Mouse (Mus musculus): ENCODE measurements around the gene Trpm4.
A peak's percentile ranks its signal among the peaks of the same experiment; 100 is the strongest.
"Not testable (repeated sequence)": the region's sequence is repeated elsewhere in the genome, so short reads cannot be mapped to it uniquely, and the experiment has no call there.

The Trpm4 gene

DNA sequence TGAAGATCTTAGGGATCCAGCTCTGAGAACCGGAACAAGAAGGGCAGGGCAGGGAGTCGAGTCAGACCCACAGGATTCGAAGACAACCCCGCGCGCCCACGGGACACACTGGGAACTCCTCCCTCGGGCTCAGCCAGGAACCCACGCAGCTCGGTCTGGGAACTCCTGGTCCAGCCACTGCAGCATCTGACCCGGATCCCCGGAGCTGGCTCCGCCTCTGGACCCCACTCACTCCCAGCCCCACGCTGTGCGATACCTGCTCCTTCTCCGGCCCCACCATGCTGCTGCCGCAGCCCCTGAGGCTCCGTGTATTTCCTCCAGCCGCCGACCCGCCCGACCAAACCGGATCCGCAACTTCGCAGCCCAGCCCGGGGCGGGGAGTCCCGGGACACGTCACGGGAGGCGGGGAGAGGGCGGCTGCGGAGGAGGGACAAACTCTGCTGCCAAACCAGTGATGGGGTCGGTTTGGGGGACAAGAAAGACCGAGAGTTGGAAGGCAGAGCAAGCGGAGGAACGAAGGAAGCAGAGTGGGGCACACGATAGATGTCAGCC, at the start of gene Trpm4:
Gene Trpm4 (minus strand): TSS at position 350 of the 552 bp plus-strand sequence.
- DNase-seq = peak; percentile 93 to 94

DNA sequence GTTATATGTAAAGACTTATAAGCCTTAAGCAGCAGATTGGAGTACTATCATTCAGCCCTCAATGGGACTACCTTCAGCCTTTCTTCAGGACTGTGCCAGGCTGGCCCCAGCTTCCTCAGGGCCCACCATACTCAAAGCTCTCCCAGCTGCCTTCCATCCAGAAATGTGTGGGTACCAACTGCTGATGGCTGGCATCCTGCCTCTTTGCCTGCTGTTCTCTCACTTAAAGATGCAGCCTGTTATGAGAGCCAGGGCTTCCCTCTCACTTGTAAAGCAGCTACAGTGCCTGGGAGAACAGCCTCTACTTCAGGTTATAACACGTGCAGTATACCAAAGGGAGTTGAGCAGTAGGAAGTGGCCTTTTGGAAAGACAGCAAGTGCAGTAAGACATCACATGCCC, 42.5 kb upstream of the Trpm4 start:
- no peak for DNase-seq

DNA sequence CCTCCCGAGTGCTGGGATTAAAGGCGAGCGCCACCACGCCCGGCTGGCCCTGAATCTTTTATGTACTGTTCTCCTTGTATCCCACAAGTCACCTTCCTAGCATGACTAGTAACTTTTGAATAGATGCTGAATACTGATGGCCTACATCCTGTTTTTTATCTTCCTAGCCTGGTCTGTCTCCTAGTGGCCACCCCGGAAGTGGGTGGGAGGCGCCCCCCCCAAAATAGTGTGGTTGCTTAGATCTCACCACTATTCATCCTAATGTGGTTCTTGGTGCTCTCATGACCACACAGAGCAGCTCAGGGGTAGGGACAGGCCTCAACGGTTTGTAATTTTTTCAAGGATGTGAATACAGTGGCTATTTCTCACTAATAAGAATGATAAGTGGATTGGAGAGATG, 41.0 kb upstream of the Trpm4 start:
- no peak for DNase-seq

DNA sequence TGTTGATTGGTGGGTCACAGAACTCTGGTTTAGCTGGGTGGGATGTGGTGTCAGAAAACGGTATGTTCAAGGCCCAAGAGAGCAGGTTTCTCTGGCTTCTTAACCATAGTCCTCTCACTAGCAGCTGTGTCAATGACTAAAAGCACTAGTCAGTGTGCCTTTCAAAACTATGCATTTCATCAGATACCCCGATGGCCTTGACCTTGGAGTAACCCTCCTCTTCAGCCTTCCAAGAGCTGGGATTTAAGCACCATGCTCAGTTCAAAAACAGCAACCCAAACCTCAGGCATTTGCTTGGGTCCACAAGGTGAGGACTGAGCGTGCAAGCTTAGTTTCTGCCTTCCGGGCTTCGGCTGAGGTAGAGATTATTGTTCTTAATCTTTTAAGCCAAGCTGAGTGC, 38.8 kb upstream of the Trpm4 start:
- DNase-seq = no peak

DNA sequence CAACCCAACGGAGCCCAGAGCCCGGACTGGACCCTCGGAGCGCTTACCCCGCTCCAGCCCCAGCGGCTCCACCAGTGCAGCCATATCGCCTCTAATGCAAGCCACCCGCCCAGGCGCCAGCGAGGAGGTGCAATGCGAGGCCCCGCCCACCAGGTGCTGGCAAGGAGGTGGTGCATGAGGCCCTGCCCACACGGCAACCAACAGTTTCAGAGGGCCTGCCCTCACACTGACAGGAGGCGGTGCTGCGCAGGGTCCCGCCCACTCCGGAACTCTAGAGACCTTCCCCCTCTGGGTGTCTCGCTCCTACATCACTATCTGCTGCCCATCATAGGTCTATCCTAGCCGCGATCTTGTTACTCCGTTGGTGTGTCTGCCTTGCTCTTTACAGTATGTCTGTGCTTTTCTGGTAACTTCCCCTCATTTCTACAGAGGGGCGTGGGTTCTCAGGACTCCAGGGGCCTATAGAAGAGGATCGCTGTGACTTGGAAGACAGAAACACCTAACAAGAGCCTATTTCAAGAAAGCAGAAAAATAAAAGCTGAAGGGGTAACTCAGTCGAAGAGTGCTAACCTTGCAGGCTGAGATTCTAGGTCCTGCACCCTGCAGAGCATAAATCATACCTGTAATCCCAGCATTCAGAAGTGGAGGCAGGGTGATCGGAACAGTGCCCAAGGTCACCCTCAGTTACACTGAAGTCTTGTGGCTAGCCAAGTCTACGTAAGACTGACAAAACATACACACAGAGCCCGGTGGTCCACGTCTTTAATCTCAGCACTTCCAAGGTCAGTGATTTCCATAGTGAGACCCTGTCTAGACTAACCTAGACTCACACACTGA, 37.1 kb upstream of the Trpm4 start, which contains the start of gene Lin7b:
Gene Lin7b (minus strand): TSS at position 109 of the 837 bp plus-strand sequence.
- DNase-seq = peak; percentile 94 to 95

DNA sequence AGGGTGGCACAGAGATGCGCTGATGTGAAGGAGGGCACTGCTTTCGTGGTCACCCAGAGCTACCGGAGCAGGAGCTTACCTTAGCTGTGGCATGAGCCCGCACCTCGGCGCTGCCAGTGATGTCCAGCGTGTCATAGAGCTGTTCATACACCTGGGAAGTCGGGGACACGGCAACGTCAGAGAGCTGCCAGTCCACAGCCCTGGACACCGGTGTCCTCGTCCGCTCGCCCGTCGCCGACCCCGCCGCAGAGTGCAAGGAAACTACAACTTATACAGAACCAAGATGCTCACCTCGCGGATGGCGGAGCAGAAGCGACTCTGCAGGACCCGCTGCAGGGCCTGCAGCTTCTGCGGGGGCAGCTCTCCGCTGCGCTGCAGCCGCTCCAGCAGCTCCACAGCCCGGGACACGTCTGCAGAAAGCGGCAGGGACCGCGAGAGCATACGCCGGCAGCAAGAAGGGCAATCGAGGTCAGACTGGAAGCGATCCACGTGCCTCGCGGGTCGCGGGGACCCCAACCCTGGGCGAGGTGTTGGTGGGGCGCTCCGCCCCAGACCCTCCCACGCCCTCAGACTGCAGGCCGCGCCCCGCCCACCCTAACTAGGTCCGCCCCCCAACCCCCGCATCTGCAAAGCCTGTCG, 36.4 kb upstream of the Trpm4 start:
- no peak for DNase-seq

DNA sequence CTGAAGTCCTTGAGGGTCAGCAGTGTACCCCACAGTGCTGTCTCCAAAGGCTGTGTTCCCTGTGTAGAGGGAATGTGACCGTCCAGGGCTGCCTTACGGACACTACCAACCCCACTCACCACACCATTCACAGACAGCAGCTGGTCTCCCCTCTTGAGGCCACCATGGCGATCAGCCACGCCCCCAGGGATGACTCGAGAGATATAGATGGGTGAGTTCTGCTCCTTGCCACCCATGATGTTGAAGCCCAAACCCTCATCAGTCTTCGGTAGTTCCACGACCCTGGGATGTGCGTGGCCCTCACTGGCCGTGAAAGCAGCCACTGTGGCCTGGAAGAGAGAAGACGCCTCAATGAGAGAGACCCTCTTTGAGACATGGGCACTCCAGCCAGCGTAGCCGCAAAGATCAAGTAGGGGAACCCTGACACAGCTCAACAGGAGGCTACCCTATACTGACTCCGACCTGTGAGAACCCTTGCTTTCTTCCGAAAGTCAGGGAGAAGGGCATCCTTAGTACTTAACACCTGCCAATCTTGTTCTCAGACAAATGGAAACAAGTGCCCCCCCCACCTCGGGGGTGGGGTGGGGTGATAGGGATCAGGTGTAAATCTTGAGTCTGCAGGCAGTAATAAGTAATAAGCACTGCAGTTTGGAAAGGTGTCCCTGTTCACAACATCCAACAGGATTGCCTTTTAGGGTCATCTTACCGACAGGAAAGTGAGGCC, 35.6 kb upstream of the Trpm4 start:
- no peak for DNase-seq

DNA sequence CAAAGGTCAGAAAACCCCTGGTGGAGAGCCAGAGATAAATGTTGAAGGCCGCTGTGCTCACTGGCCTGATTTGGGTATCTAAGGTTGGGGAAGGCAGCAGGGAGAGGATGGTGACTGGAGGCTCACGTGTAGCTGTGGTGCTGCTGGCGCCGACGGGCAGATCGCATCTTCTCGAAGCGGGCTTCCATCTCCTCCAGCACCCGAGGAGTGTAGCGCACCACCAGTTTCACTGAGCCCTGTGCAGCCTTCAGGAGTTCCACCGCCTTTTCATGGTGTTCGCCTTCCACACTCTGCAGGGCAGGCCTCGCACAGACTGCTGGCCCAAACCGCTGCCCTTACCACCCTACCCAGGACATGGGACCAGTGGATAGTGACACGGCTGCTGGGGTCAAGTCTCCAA, 34.6 kb upstream of the Trpm4 start:
- no peak for DNase-seq

DNA sequence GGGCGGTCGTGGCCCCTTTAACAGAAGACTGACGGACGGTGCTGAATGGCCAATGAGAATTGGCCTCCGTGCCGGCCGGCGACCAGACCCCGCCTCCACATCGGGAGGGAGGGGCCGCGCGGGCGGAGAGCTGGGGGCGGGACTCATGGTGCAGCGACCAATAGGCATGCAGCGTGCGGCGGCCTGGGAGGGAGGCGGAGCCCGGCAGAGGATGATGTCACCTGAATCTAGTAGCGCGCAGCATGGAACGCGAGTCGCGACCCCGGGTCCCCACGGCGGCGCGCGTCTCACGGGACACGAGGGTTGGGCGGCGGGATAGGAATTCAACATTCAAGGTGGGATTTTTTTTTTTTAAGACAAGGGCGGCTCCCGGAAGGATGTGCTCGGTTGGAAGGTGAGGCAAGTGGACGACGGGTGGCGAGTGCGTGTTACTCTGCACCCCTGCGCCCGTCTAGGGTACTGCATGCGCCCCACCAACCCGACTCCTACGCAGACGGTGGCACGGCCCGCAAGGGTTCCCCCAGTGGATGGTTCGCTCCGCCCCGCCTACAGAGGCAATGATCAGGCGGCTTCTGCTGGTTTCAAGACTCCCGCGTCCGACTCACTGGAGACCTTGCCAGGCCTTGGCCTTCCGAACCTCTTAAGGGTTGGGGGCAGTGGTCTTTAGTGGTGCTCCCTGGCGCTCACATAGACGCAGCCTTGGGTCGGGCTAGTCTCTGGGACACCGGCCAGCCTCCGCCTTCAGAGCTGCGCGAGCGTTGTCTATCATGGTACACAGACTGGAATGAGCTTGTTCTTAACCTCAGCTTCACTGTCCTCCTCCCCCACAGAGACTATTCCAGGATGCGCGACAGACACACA, 33.7 kb upstream of the Trpm4 start:
- DNase-seq = peak; percentile 97 to 98

DNA sequence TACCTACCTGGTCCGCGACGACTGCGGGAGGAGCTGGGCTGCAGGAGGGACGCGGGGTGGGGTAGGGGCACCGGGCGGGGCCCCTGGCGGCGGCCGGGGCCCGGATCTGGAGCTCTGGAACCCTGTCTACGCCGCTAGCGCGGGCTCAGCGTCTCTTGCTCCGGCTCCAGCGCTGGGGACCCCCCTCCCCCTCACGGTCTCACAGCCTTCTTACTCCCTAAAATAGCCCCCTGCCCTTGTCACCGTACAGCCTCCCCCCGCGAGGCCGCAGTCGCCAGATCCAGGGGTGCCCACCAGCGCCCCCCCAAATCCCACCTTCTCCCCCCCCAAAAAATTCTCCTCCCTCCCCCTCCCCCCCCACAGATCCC, 33.1 kb upstream of the Trpm4 start, which contains the start of gene Ppfia3:
Gene Ppfia3 (minus strand): TSS at position 368 of the 368 bp plus-strand sequence.
- no peak for DNase-seq

DNA sequence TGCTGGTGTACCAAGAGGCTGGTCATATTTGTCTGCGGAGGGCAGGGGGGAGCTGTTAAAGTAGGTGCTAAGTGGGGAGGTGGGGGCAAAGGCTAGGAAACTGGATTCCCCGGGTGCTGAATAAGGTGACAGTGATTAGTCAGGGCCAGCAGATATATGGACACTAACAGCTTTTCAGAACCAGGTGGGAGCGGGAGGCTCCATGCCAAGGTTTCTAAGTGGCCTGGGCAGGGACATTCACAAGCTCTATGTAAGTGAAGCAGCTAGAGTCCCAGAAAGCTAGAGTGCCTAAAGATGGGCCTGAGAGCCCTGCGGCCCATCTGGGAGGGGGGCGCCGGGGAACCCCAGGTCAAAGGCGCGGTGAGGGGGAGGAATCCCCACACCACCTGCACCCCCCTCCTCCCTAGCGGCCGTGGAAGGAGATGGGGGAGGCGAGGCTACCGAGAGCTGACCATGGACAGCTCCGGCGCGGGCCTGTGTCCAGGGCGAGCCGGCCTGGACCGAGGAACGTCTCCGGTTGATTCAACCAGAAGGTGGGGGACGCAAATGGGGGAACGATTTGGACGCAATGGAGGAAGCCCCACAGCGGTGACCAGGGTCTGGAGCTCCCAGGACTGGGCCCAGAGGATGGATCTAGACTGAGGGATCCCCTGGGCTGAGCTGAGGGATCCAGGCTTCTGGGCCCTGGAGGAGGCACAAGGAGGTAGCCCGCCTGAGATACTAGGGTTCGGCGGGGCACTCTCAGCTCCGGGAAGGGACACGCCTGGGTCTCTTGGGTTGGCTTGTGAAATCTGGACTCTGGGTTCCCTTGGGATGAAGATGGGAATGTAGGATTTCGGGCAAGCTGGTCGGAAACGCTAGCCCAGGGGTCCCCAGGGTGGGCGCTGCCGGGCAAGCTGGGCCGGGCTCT, 32.4 kb upstream of the Trpm4 start:
- DNase-seq = peak; percentile 78 to 82

DNA sequence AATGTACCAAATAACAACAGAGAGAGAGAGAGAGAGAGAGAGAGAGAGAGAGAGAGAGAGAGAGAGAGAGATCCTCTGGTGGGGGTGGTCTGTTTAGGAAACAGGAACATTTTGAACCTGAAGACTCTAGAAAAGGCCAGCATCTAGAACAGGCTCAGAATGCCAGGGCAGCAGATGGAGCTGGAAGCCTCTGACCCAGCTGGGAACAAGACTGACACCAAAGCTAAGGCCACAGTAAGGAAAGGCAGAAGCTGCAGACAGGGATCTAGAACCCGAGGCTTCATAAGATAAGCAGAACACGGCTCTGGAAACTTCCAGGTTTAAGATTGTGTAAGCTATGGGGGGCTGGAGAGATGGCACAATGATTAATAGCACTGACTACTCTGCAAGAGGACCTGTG, 30.4 kb upstream of the Trpm4 start:
- no peak for DNase-seq

DNA sequence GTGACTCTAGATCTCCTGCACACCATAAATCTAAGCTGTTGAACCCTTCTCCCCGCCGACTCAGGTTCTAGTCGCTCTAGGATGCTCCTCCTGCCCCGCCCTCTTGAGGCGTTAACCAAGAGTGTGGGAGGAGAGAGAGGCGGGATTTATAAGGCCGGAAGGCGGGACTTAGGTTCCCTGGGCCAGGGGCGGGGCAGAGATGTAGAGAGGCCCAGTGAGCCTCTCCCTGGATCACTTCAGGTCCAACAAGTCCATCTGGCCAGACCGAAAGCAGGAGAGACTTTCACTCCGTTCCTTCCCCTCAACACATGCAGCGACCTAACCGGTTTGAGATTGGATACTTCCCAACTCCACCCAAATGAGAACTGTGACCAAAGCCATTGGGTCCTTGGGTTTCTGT, 29.2 kb upstream of the Trpm4 start:
- peak; percentile 61 to 71 for DNase-seq

DNA sequence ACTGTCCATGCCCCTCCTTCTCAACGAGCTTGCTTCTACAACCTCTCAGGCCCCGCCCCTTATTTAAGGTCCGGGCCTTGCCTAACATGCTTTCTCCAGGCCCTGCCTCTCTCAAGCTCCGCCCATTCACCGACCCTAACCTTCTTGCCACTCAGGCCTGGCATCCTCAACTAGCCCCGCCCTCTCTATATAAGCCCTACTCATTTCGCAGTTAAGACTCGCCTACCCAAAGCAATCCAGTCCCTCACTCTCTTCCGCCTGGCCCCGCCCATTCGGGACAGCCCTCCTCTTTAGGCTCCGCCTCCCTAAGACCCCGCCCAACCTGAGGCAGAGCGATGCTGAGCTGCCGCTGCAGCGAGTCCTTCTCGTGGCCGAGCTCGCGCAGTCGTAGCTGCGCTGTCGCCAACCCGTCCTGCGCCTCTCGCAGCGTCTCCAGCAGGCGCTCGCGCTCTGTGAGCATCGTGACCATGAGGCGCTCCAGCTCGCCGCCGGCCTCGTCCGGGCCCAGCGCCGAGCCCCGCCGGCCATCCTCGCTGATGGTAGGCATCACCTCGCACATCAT, 27.7 kb upstream of the Trpm4 start:
- DNase-seq = peak; percentile 86 to 91

DNA sequence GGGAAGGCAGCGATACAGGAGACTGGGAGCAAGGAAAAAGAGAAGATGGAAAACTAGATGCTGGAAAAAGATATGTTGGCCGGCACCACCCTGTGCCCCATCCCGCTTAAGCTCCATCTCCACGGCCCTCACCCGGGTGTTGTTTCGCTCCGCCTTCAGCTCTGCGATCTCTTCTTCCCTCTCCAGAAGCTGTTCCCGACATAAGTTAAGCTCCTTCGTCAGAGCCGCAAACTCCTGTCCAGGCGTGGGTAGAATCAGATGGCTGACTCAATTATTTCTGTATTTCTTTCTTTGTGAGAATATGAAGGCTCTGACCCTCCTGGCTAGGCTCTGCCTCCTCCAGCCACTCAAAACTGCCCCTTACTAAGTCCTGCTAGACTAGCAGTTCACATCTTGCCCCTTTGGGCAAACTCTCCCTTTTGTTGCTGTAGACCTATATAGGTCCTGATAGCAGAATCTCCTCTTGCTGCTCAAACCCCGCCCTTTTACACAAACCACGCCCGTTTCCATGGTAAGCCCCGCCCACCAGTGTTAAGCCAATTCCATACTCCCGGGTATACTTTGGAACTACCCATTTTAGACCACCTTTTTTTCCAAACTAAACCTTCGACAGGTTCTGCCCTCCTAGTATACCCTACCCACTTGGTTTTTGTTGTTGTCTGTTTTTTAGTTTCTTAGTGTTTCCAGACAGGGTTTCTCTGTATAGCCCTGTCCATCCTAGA, 27.0 kb upstream of the Trpm4 start:
- no peak for DNase-seq

DNA sequence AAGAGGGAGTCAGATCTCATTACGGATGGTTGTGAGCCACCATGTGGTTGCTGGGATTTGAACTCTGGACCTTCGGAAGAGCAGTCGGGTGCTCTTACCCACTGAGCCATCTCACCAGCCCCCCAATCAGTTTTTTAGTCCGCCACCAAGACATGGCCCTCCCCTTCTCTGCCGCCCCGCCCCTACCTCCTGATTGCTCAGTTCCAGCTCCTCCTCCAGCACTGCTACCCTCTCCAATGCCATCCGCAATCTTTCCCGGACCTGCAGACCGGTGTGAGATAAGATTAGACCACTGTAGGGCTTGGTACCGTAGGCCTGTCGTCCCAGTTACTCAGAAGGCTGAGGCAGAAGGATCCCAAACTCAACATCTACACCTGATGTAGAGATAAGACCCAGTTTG, 25.5 kb upstream of the Trpm4 start:
- DNase-seq = not testable (repeated sequence)

DNA sequence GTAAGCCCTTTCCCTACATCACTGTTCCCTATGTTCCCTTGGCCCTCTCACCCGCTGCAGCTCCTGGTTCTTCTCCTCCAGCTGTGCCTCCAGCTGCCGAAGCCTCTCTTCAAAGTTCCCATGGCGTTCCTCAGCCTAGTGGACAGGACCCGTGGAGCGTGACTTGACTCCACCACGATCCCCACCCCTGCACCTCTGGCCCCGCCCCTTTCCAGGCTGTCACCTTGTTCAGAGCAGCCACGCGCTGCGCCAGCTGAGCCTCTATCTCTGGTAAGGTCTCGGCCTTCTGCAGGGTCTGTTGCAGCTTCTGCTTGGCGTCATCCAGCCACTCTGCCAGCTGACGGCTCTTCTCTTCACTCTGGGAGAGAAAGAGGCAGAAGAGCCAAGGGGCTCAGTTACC, 22.5 kb upstream of the Trpm4 start:
- DNase-seq = peak in 1 of 2 experiments; percentile 64

DNA sequence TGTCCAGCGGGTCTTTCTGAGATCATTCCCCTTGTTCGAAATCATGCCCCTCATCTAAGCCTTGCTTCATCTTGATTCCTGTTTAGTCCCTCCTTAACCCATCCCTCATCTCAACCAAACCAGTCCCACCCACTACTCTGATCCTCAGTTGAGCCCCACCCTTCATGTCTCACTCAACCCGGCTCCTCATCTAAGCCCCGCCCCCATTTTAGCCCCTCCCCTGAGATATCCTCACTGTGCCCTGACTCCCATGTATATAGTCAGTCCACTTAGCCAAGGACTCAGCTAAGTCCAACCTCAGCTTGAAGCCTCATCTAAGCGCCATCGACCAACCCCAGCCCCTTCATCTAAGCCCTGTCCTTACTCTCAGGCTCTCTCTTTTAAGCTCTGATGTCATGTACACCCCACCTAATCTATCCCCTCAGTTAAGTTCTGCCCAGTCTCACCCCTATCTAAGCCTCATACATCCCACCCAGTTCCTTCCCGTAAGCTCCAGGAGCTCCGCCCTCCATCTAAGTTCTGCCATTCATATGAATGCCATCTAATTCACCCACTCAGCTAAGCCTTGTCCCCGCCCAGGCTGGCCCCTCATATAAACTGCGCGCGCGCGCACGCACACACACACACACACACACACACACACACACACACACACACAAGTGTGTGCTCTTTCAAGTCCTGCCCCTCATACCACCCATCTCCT, 21.9 kb upstream of the Trpm4 start:
- DNase-seq = no peak

DNA sequence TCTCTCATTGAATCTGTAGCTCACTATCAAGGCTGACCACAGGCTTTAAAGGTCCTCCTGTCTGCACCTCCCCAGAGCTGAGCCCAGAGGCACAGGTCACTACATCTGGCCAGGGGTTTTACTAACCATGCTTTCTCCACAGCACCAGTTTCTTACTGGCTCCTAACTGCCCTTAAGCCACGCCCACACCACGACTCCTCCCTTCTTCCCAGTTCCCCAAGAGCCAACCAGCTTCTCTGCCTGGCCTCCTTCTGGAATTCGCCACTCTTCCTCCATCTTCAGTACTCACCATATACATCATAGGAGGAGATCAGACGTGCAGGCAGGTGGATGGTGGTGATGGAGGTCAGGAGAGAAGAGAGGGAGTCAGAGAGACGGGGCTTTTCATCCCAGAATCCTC, 19.5 kb upstream of the Trpm4 start:
- no peak for DNase-seq

Measured in kidney, postnatal 4 days (tissue).